Mouse (Mus musculus): ENCODE data around the gene Ern1. TPM values are rescaled to one million over a fixed set of nuclear protein-coding genes. Genes with fewer than 3 reads are reported as not detected.

Gene Ern1
- polyA plus RNA-seq, 1 experiment from 2014 or later, result 7.9 TPM

GRCm38 (mm10) chr11:106391546-106392188 lies 96.0 kb downstream of the Ern1 start:
- Histone ChIP-seq H3K36me3 (no peaks in the 10 kb centered on the region), H3K4me1 (no peaks in the 10 kb centered on the region), H3K27ac (no peak overlapping the region), H3K9me3 (replicated peaks) (no peaks in the 10 kb centered on the region), H3K27me3 (no peaks in the 10 kb centered on the region), H3K9ac (no peak overlapping the region), H3K4me2 (replicated peaks) (no peak overlapping the region), H3K4me3 (no peak overlapping the region)
- WGBS, result 32% methylated on average over 6 of the region's 6 CpGs
- no peak for ATAC-seq (ENCODE audit: low FRiP score)

- Histone ChIP-seq H3K9me3 (replicated peaks) (no peaks in the 10 kb centered on the region), H3K36me3 (no peaks in the 10 kb centered on the region), H3K4me3 (no peak overlapping the region), H3K4me1 (no peaks in the 10 kb centered on the region), H3K9ac (no peak overlapping the region), H3K27ac (no peak overlapping the region), H3K4me2 (replicated peaks) (no peak overlapping the region), H3K27me3 (no peaks in the 10 kb centered on the region)
- no peak for ATAC-seq (ENCODE audit: low FRiP score)
- WGBS, result 80% methylated on average over 3 of the region's 3 CpGs
Observed at GRCm38 (mm10) chr11:106390757-106391156, 96.9 kb downstream of the Ern1 start.

- H3K4me3 ChIP-seq, result no peak overlapping the region
- WGBS, result 29% methylated on average over 3 of the region's 3 CpGs
- no peaks in the 10 kb centered on the region for H3K36me3 ChIP-seq
- H3K9me3 ChIP-seq (replicated peaks), result no peaks in the 10 kb centered on the region
- H3K27me3 ChIP-seq, result no peaks in the 10 kb centered on the region
- no peaks in the 10 kb centered on the region for H3K4me1 ChIP-seq
- H3K4me2 ChIP-seq (replicated peaks), result no peak overlapping the region
- ATAC-seq (ENCODE audit: low FRiP score), result no peak
- H3K27ac ChIP-seq, result no peak overlapping the region
- H3K9ac ChIP-seq, result no peak overlapping the region
Observed at GRCm38 (mm10) chr11:106389611-106390010, 98.0 kb downstream of the Ern1 start.

GRCm38 (mm10) chr11:106387791-106388216 lies 99.8 kb downstream of the Ern1 start, which contains the start of gene Icam2:
Icam2 (minus strand) TSS chr11:106388075.
- Histone ChIP-seq H3K4me1 (no peaks in the 10 kb centered on the region), H3K27me3 (no peaks in the 10 kb centered on the region), H3K4me2 (replicated peaks) (no peak within 1 kb of the TSS), H3K36me3 (no peaks in the 10 kb centered on the region), H3K9ac (no peak within 1 kb of the TSS), H3K27ac (no peak within 1 kb of the TSS), H3K9me3 (replicated peaks) (no peaks in the 10 kb centered on the region), H3K4me3 (no peak within 1 kb of the TSS)
- 73% methylated on average over 6 of the region's 6 CpGs for WGBS
- no peak for ATAC-seq (ENCODE audit: low FRiP score)

GRCm38 (mm10) chr11:106387020-106387419 lies 100.6 kb downstream of the Ern1 start:
- Histone ChIP-seq H3K4me2 (replicated peaks) (no peak overlapping the region), H3K27me3 (no peaks in the 10 kb centered on the region), H3K9me3 (replicated peaks) (no peaks in the 10 kb centered on the region), H3K4me3 (no peak overlapping the region), H3K36me3 (no peaks in the 10 kb centered on the region), H3K4me1 (no peaks in the 10 kb centered on the region), H3K27ac (no peak overlapping the region), H3K9ac (no peak overlapping the region)
- ATAC-seq (ENCODE audit: low FRiP score), result no peak
- 87% methylated on average over 6 of the region's 6 CpGs for WGBS

- no peak overlapping the region for H3K4me3 ChIP-seq
- no peak overlapping the region for H3K27ac ChIP-seq
- no peaks in the 10 kb centered on the region for H3K9me3 ChIP-seq (replicated peaks)
- no peaks in the 10 kb centered on the region for H3K36me3 ChIP-seq
- WGBS, result 91% methylated on average over 3 of the region's 3 CpGs
- no peaks in the 10 kb centered on the region for H3K4me1 ChIP-seq
- H3K9ac ChIP-seq, result no peak overlapping the region
- no peak overlapping the region for H3K4me2 ChIP-seq (replicated peaks)
- H3K27me3 ChIP-seq, result no peaks in the 10 kb centered on the region
- no peak for ATAC-seq (ENCODE audit: low FRiP score)
Observed at GRCm38 (mm10) chr11:106386409-106386808, 101.2 kb downstream of the Ern1 start.

- 84% methylated on average over 6 of the region's 6 CpGs for WGBS
- H3K27ac ChIP-seq, result no peak overlapping the region
Observed at GRCm38 (mm10) chr11:106383051-106383790, 104.4 kb downstream of the Ern1 start.

GRCm38 (mm10) chr11:106382424-106382823 lies 105.2 kb downstream of the Ern1 start:
- ATAC-seq (ENCODE audit: low FRiP score), result no peak
- WGBS, result 80% methylated on average over 5 of the region's 5 CpGs

More at GRCm38 (mm10) chr11:106383051-106383790, 104.4 kb downstream of the Ern1 start:
- no peak overlapping the region for H3K9ac ChIP-seq
- H3K4me1 ChIP-seq, result no peaks in the 10 kb centered on the region
- H3K4me3 ChIP-seq, result no peak overlapping the region
- H3K27me3 ChIP-seq, result no peaks in the 10 kb centered on the region
- H3K36me3 ChIP-seq, result no peaks in the 10 kb centered on the region
- no peak overlapping the region for H3K4me2 ChIP-seq (replicated peaks)
- no peaks in the 10 kb centered on the region for H3K9me3 ChIP-seq (replicated peaks)
- no peak for ATAC-seq (ENCODE audit: low FRiP score)

GRCm38 (mm10) chr11:106381883-106382282 lies 105.8 kb downstream of the Ern1 start:
- no peak for ATAC-seq (ENCODE audit: low FRiP score)
- Histone ChIP-seq H3K9me3 (replicated peaks) (no peaks in the 10 kb centered on the region), H3K36me3 (no peaks in the 10 kb centered on the region), H3K9ac (no peak overlapping the region), H3K4me2 (replicated peaks) (no peak overlapping the region), H3K4me3 (no peak overlapping the region), H3K27ac (no peak overlapping the region; the same call in 1 of the 2 replicates), H3K27me3 (no peaks in the 10 kb centered on the region), H3K4me1 (no peaks in the 10 kb centered on the region)
- WGBS, result 83% methylated on average over 7 of the region's 7 CpGs

More at GRCm38 (mm10) chr11:106382424-106382823, 105.2 kb downstream of the Ern1 start:
- Histone ChIP-seq H3K4me2 (replicated peaks) (no peak overlapping the region), H3K4me3 (no peak overlapping the region), H3K27ac (no peak overlapping the region), H3K9ac (no peak overlapping the region), H3K36me3 (no peaks in the 10 kb centered on the region), H3K9me3 (replicated peaks) (no peaks in the 10 kb centered on the region), H3K27me3 (no peaks in the 10 kb centered on the region), H3K4me1 (no peaks in the 10 kb centered on the region)

- Histone ChIP-seq H3K4me2 (replicated peaks) (no peak overlapping the region), H3K36me3 (no peaks in the 10 kb centered on the region), H3K9ac (no peak overlapping the region), H3K27me3 (no peaks in the 10 kb centered on the region), H3K27ac (no peak overlapping the region), H3K9me3 (replicated peaks) (no peaks in the 10 kb centered on the region), H3K4me3 (no peak overlapping the region), H3K4me1 (no peaks in the 10 kb centered on the region)
- ATAC-seq (ENCODE audit: low FRiP score), result no peak
- WGBS, result 84% methylated on average over 11 of the region's 11 CpGs
Observed at GRCm38 (mm10) chr11:106381011-106381410, 106.6 kb downstream of the Ern1 start.

- ATAC-seq (ENCODE audit: low FRiP score), result no peak
- no peaks in the 10 kb centered on the region for H3K27me3 ChIP-seq
- WGBS, result 85% methylated on average over 5 of the region's 5 CpGs
- H3K9me3 ChIP-seq (replicated peaks), result no peaks in the 10 kb centered on the region
- H3K4me3 ChIP-seq, result no peak overlapping the region
- no peaks in the 10 kb centered on the region for H3K36me3 ChIP-seq
- no peak overlapping the region for H3K4me2 ChIP-seq (replicated peaks)
- no peak overlapping the region for H3K9ac ChIP-seq
- H3K4me1 ChIP-seq, result peaks cover 8% of the 10 kb centered on the region
- H3K27ac ChIP-seq, result no peak overlapping the region
Observed at GRCm38 (mm10) chr11:106374979-106375378, 112.7 kb downstream of the Ern1 start.

GRCm38 (mm10) chr11:106374559-106374958 lies 113.1 kb downstream of the Ern1 start:
- no peak overlapping the region for H3K4me3 ChIP-seq
- 61% methylated on average over 9 of the region's 9 CpGs for WGBS
- H3K36me3 ChIP-seq, result no peaks in the 10 kb centered on the region
- H3K9me3 ChIP-seq (replicated peaks), result no peaks in the 10 kb centered on the region
- no peak overlapping the region for H3K9ac ChIP-seq
- no peak overlapping the region for H3K4me2 ChIP-seq (replicated peaks)
- peaks cover 8% of the 10 kb centered on the region for H3K4me1 ChIP-seq
- H3K27ac ChIP-seq, result no peak overlapping the region
- H3K27me3 ChIP-seq, result no peaks in the 10 kb centered on the region
- ATAC-seq (ENCODE audit: low FRiP score), result no peak

- Histone ChIP-seq H3K27me3 (no peaks in the 10 kb centered on the region), H3K36me3 (no peaks in the 10 kb centered on the region), H3K9ac (no peak overlapping the region), H3K4me2 (replicated peaks) (no peak overlapping the region), H3K27ac (no peak overlapping the region), H3K4me1 (peaks cover 8% of the 10 kb centered on the region), H3K4me3 (no peak overlapping the region), H3K9me3 (replicated peaks) (no peaks in the 10 kb centered on the region)
- ATAC-seq (ENCODE audit: low FRiP score), result no peak
- WGBS, result 68% methylated on average over 11 of the region's 11 CpGs
Observed at GRCm38 (mm10) chr11:106373998-106374397, 113.7 kb downstream of the Ern1 start.

Measured in hindbrain, embryonic 12.5 days (tissue).